Mouse (Mus musculus): ENCODE results near the gene AC109138.7.
"Not testable (repeated sequence)": the region's sequence is repeated elsewhere in the genome, so short reads cannot be mapped to it uniquely, and the experiment has no call there.

The AC109138.7 gene

GRCm38 (mm10) chr19:4218293-4218692, 4.1 kb downstream of the AC109138.7 start:
- no peak for DNase-seq (ENCODE audit: low spot score)

- DNase-seq (ENCODE audit: low spot score), result no peak
Observed at GRCm38 (mm10) chr19:4218784-4219183, 4.6 kb downstream of the AC109138.7 start.

GRCm38 (mm10) chr19:4219943-4220342, 5.8 kb downstream of the AC109138.7 start:
- no peak for DNase-seq (ENCODE audit: low spot score)

GRCm38 (mm10) chr19:4220416-4220815, 6.3 kb downstream of the AC109138.7 start:
- DNase-seq (ENCODE audit: low spot score), result no peak

GRCm38 (mm10) chr19:4220957-4221743, 7.0 kb downstream of the AC109138.7 start:
- no peak for DNase-seq (ENCODE audit: low spot score)

- DNase-seq (ENCODE audit: low spot score), result no peak
Observed at GRCm38 (mm10) chr19:4222165-4222564, 8.0 kb downstream of the AC109138.7 start.

GRCm38 (mm10) chr19:4226779-4227178, 12.6 kb downstream of the AC109138.7 start:
- DNase-seq (ENCODE audit: low spot score), result no peak

- DNase-seq (ENCODE audit: low spot score), result no peak
Observed at GRCm38 (mm10) chr19:4227446-4227845, 13.3 kb downstream of the AC109138.7 start.

GRCm38 (mm10) chr19:4227894-4228678, 13.9 kb downstream of the AC109138.7 start:
- DNase-seq (ENCODE audit: low spot score), result no peak

GRCm38 (mm10) chr19:4228891-4229290, 14.7 kb downstream of the AC109138.7 start:
- DNase-seq (ENCODE audit: low spot score), result no peak

- DNase-seq (ENCODE audit: low spot score), result no peak
Observed at GRCm38 (mm10) chr19:4229451-4230076, 15.4 kb downstream of the AC109138.7 start.

- no peak for DNase-seq (ENCODE audit: low spot score)
Observed at GRCm38 (mm10) chr19:4230415-4230814, 16.3 kb downstream of the AC109138.7 start.

GRCm38 (mm10) chr19:4231253-4232185, 17.4 kb downstream of the AC109138.7 start, which contains the start of gene Pold4:
Gene Pold4 (plus strand): TSS chr19:4231899.
- peak; percentile 86 for DNase-seq (ENCODE audit: low spot score)

- DNase-seq (ENCODE audit: low spot score), result no peak
Observed at GRCm38 (mm10) chr19:4232186-4232572, 18.0 kb downstream of the AC109138.7 start.

- no peak for DNase-seq (ENCODE audit: low spot score)
Observed at GRCm38 (mm10) chr19:4232651-4233050, 18.5 kb downstream of the AC109138.7 start.

GRCm38 (mm10) chr19:4234548-4234947, 20.4 kb downstream of the AC109138.7 start:
- DNase-seq (ENCODE audit: low spot score), result no peak

- no peak for DNase-seq (ENCODE audit: low spot score)
Observed at GRCm38 (mm10) chr19:4240247-4240668, 26.1 kb downstream of the AC109138.7 start.

GRCm38 (mm10) chr19:4242416-4242815, 28.3 kb downstream of the AC109138.7 start:
- DNase-seq (ENCODE audit: low spot score), result no peak

- DNase-seq (ENCODE audit: low spot score), result no peak
Observed at GRCm38 (mm10) chr19:4244775-4245174, 30.6 kb downstream of the AC109138.7 start.

GRCm38 (mm10) chr19:4247010-4247409, 32.9 kb downstream of the AC109138.7 start:
- no peak for DNase-seq (ENCODE audit: low spot score)

- DNase-seq (ENCODE audit: low spot score), result not testable (repeated sequence)
Observed at GRCm38 (mm10) chr19:4248683-4249082, 34.5 kb downstream of the AC109138.7 start.

Measured in urinary bladder, postnatal 10 days (tissue).